Mouse (Mus musculus): Measurements from ENCODE around the gene Il17rd.

Il17rd gene

GRCm38 (mm10) chr14:27145171-27146045 lies 106.7 kb downstream of the Il17rd start:
- no peak for DNase-seq (ENCODE audit: low read depth)

- no peak for DNase-seq (ENCODE audit: low read depth)
These were observed 109.0 kb downstream of the Il17rd start for GRCm38 (mm10) chr14:27147726-27148125.

GRCm38 (mm10) chr14:27149401-27149800 lies 110.7 kb downstream of the Il17rd start:
- no peak for DNase-seq (ENCODE audit: low read depth)

- DNase-seq (ENCODE audit: low read depth): no peak
These were observed 111.4 kb downstream of the Il17rd start for GRCm38 (mm10) chr14:27150011-27150640.

GRCm38 (mm10) chr14:27151432-27151831 lies 112.7 kb downstream of the Il17rd start:
- DNase-seq (ENCODE audit: low read depth): no peak

GRCm38 (mm10) chr14:27155088-27155487 lies 116.3 kb downstream of the Il17rd start:
- DNase-seq (ENCODE audit: low read depth): no peak

GRCm38 (mm10) chr14:27156032-27156431 lies 117.3 kb downstream of the Il17rd start:
- DNase-seq (ENCODE audit: low read depth): no peak

Measured in 416B (cell line).